Mouse (Mus musculus): ENCODE data around the gene Fam131b.

DNA sequence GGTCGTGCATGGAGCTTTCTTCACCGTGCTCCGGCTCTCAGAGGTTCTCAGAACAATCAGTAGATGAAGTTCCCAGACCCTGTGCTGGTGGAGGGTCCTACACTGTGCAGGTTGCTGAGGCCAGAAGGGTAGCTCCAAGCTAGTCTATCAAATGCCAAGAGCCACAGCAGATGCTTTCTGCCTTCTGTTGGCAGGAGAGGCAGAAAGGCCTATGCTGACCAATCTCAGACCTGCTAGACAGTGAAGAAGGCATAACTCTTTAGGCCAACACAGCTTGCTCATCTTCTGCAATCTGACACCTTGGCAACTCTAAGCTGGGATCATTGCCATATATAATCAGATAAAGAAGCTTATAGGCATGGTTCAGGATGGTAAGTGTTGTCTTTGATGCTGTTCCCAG, 5.8 kb upstream of the Fam131b start:
- TF ChIP-seq CEBPB (IDR thresholded peaks at IDR 0.05; ENCODE audit: low read depth) (no peak), CTCF (IDR thresholded peaks at IDR 0.05; ENCODE audit: control insufficient read depth, insufficient read depth, insufficient read length) (no peak), MYOD1 (IDR thresholded peaks at IDR 0.05; ENCODE audit: control insufficient read depth, insufficient read length, low read depth) (no peak), FOSL1 (IDR thresholded peaks at IDR 0.05; ENCODE audit: insufficient read depth, low read length, poor library complexity, severe bottlenecking) (no peak)
